ENCODE assay signal across 29 mouse cellular contexts in the genomic region with DNA sequence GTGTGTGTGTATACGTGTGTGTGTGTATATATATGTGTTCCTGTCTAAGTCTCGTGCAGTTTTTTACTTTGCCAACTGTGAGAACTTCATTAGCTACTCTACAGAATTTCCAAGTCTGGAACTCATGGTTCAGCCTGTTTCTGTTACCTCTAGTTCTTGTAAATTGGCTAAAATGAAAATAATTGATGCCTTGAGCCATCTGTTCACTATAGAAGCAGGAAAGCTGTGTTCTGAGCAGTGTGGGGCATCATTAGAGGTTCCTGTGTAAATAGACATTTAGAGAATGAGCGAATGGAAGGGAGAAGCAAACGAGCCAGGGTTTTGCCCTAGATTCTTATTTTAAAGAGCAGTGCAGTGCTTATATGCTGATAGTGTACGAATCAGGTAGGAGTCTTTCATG. TPM values are rescaled to one million over a fixed set of nuclear protein-coding genes. Genes with fewer than 3 reads are reported as not detected.
A peak's percentile ranks its signal among the peaks of the same experiment; 100 is the strongest.
DNase-seq lines count a peak whose midpoint lies in the region; ATAC-seq and TF ChIP-seq lines count a peak whose summit lies in the region.
"Had no signal": no experiment of that assay in that cellular context is flagged by ENCODE, and none has a peak within 500 bp of the region (broad histone marks: within the 10 kb centered on the region; RNA-seq: fewer than 3 reads in every experiment).

No protein-coding gene starts in this region.

- no peak overlapping the region for H3K9ac ChIP-seq in forebrain, embryonic 13.5 days
- no peak overlapping the region for H3K9ac ChIP-seq in forebrain, postnatal 0 days
- H3K9ac ChIP-seq in forebrain, embryonic 15.5 days (replicated peaks), result no peak overlapping the region
- H3K9ac ChIP-seq: embryonic facial prominence, embryonic 12.5 days; embryonic facial prominence, embryonic 15.5 days; heart, embryonic 13.5 days; hindbrain, embryonic 13.5 days; intestine, embryonic 15.5 days had no signal

- no peak overlapping the region for H3K4me2 ChIP-seq in forebrain, embryonic 13.5 days
- H3K4me2 ChIP-seq in forebrain, postnatal 0 days (ENCODE audit: low read depth), result no peak overlapping the region
- no peak overlapping the region for H3K4me2 ChIP-seq in forebrain, embryonic 15.5 days (replicated peaks)
- H3K4me2 ChIP-seq: embryonic facial prominence, embryonic 12.5 days; embryonic facial prominence, embryonic 15.5 days; heart, embryonic 13.5 days; hindbrain, embryonic 13.5 days; intestine, embryonic 15.5 days had no signal

- H3K27ac ChIP-seq in forebrain, embryonic 13.5 days, result peak overlapping the region; percentile 14; the same call in 1 of the 2 replicates
- H3K27ac ChIP-seq in forebrain, embryonic 10.5 days, result no peak overlapping the region
- no peak overlapping the region for H3K27ac ChIP-seq in forebrain, postnatal 0 days (ENCODE audit: low read depth, low read length)
- no peak overlapping the region for H3K27ac ChIP-seq in forebrain, embryonic 15.5 days (replicated peaks)
- H3K27ac ChIP-seq in layer of hippocampus, adult 2 months, result peak overlapping the region; percentile 11; the same call in 1 of the 2 replicates
- H3K27ac ChIP-seq: embryonic facial prominence, embryonic 12.5 days; embryonic facial prominence, embryonic 15.5 days; gastrocnemius, adult 2 months; heart, embryonic 13.5 days; hindbrain, embryonic 10.5 days; hindbrain, embryonic 13.5 days; intestine, embryonic 15.5 days had no signal

- H3K27me3 ChIP-seq in forebrain, embryonic 13.5 days, result no peaks in the 10 kb centered on the region
- no peaks in the 10 kb centered on the region for H3K27me3 ChIP-seq in forebrain, embryonic 10.5 days (ENCODE audit: poor library complexity, severe bottlenecking)
- no peaks in the 10 kb centered on the region for H3K27me3 ChIP-seq in forebrain, postnatal 0 days (ENCODE audit: insufficient read depth, low read length)
- no peaks in the 10 kb centered on the region for H3K27me3 ChIP-seq in forebrain, embryonic 15.5 days
- H3K27me3 ChIP-seq: CH12.LX; embryonic facial prominence, embryonic 12.5 days; embryonic facial prominence, embryonic 15.5 days; heart, embryonic 13.5 days; hindbrain, embryonic 13.5 days; intestine, embryonic 15.5 days; Patski had no signal

- DNase-seq in forebrain, embryonic 10.5 days (ENCODE audit: extremely low spot score, low spot score), result no peak
- DNase-seq in forebrain, postnatal 0 days, result no peak
- DNase-seq in layer of hippocampus, adult 2 months (ENCODE audit: low spot score in 2 of 2), result no peak
- DNase-seq in layer of hippocampus, postnatal 10 days (ENCODE audit: low spot score in 2 of 2), result no peak
- DNase-seq: adrenal gland, postnatal 10 days; adrenal gland, postnatal 36 days; B cell, adult 2 months; cerebellum, adult 11-12 months; cerebellum, adult 8-10 months; cerebellum, postnatal 25 days; gastrocnemius, adult 2 months; gastrocnemius, postnatal 14 days; heart, adult 18-20 months; heart, postnatal 14 days; kidney, adult 11 months; kidney, adult 8-10 months had no signal

- ATAC-seq in forebrain, embryonic 13.5 days, result no peak; the same call in 1 of the 2 replicates
- peak; percentile 27 for ATAC-seq in forebrain, postnatal 0 days
- no peak for ATAC-seq in forebrain, embryonic 15.5 days (replicated peaks)
- ATAC-seq in frontal cortex, adult (ENCODE audit: low TSS enrichment), result no peak
- ATAC-seq: hindbrain, embryonic 16.5 days; intestine, embryonic 15.5 days; Patski had no signal

- no peak overlapping the region for H3K4me3 ChIP-seq in forebrain, embryonic 13.5 days
- no peak overlapping the region for H3K4me3 ChIP-seq in forebrain, embryonic 10.5 days
- H3K4me3 ChIP-seq in forebrain, postnatal 0 days (ENCODE audit: low read depth, low read length), result no peak overlapping the region
- H3K4me3 ChIP-seq in forebrain, embryonic 15.5 days, result no peak overlapping the region
- no peak overlapping the region for H3K4me3 ChIP-seq in layer of hippocampus, adult 2 months
- H3K4me3 ChIP-seq: embryonic facial prominence, embryonic 12.5 days; embryonic facial prominence, embryonic 15.5 days; gastrocnemius, adult 2 months; heart, embryonic 13.5 days; hindbrain, embryonic 10.5 days; hindbrain, embryonic 13.5 days; intestine, embryonic 15.5 days had no signal

- H3K9me3 ChIP-seq in forebrain, embryonic 13.5 days (replicated peaks), result no peaks in the 10 kb centered on the region
- no peaks in the 10 kb centered on the region for H3K9me3 ChIP-seq in forebrain, embryonic 10.5 days
- H3K9me3 ChIP-seq in forebrain, postnatal 0 days (ENCODE audit: low read length), result no peaks in the 10 kb centered on the region
- no peaks in the 10 kb centered on the region for H3K9me3 ChIP-seq in forebrain, embryonic 15.5 days
- H3K9me3 ChIP-seq: embryonic facial prominence, embryonic 12.5 days; embryonic facial prominence, embryonic 15.5 days; G1E; heart, embryonic 13.5 days; hindbrain, embryonic 10.5 days; hindbrain, embryonic 13.5 days; intestine, embryonic 15.5 days had no signal

- 60% methylated on average over 5 of the region's 5 CpGs for WGBS in forebrain, embryonic 13.5 days
- WGBS in forebrain, embryonic 10.5 days, result 87% methylated on average over 5 of the region's 5 CpGs
- 41% methylated on average over 5 of the region's 5 CpGs for WGBS in forebrain, postnatal 0 days
- 44% methylated on average over 5 of the region's 5 CpGs for whole genome bisulfite sequencing in forebrain, embryonic 15.5 days

- no peak for TF ChIP-seq CTCF in forebrain, postnatal 0 days (IDR thresholded peaks at IDR 0.05; ENCODE audit: low read depth)
- no peak for TF ChIP-seq CTCF in layer of hippocampus, adult 2 months (conservative IDR thresholded peaks at IDR 0.05)

- H3K4me1 ChIP-seq in forebrain, embryonic 13.5 days, result peaks cover 28% of the 10 kb centered on the region
- H3K4me1 ChIP-seq in forebrain, embryonic 10.5 days, result peaks cover 22% of the 10 kb centered on the region
- H3K4me1 ChIP-seq in forebrain, postnatal 0 days (ENCODE audit: insufficient read depth), result peaks cover 8% of the 10 kb centered on the region
- peaks cover 29% of the 10 kb centered on the region for H3K4me1 ChIP-seq in forebrain, embryonic 15.5 days

- H3K36me3 ChIP-seq in forebrain, embryonic 13.5 days (ENCODE audit: poor library complexity, severe bottlenecking), result no peaks in the 10 kb centered on the region; the same call in 1 of the 2 replicates
- no peaks in the 10 kb centered on the region; the same call in 1 of the 2 replicates for H3K36me3 ChIP-seq in forebrain, embryonic 10.5 days (replicated peaks)
- H3K36me3 ChIP-seq in forebrain, postnatal 0 days (ENCODE audit: insufficient read depth), result 0 out of 2 replicates have a peak, but pooled peaks cover 2% of the 10 kb centered on the region
- H3K36me3 ChIP-seq in forebrain, embryonic 15.5 days, result no peaks in the 10 kb centered on the region
- H3K36me3 ChIP-seq: embryonic facial prominence, embryonic 12.5 days; embryonic facial prominence, embryonic 15.5 days; hindbrain, embryonic 13.5 days; intestine, embryonic 15.5 days had no signal

RNA-seq across cellular contexts. Expression of a gene that starts 14.6 kb away (rescaled TPM):
- 17.6 and 20.6 TPM in 2 replicates for polyA plus RNA-seq in forebrain, embryonic 13.5 days (2015; fragmentation: Nextera tagmentation; extraction: Ambion mirVana)
- polyA plus RNA-seq in forebrain, embryonic 10.5 days (2016; fragmentation: Nextera tagmentation; extraction: Ambion mirVana), result 7.7 and 7.9 TPM in 2 replicates
- 93.6 and 94.7 TPM in 2 replicates for total RNA-seq in forebrain, postnatal 0 days (2014; rRNA removed)
- 16.0 and 25.2 TPM in 2 replicates for polyA plus RNA-seq in forebrain, postnatal 0 days (2015; fragmentation: Nextera tagmentation; extraction: Ambion mirVana)
- 23.7 and 25.6 TPM in 2 replicates for polyA plus RNA-seq in forebrain, embryonic 15.5 days (2015; fragmentation: Nextera tagmentation; extraction: Ambion mirVana)
- total RNA-seq in layer of hippocampus, adult 2 months (2021), result 10 to 100 TPM; 64.9 to 69.3 TPM
- total RNA-seq in layer of hippocampus, postnatal 10 days (2021), result 10 to 100 TPM; 89.9 to 96.7 TPM

Comparison
In these comparisons a context has a peak if more than half of its experiments do, and no peak if none do; other contexts are left out.
1. H3K27ac ChIP-seq: peak in forebrain, embryonic 13.5 days (single experiment) and layer of hippocampus, adult 2 months (single experiment); none in forebrain, embryonic 10.5 days (single experiment), forebrain, postnatal 0 days (single experiment) and forebrain, embryonic 15.5 days (single experiment).